Mouse (Mus musculus) kidney, postnatal 14 days (tissue): ENCODE data around the gene Rab3b.
"Not testable (repeated sequence)": the region's sequence is repeated elsewhere in the genome, so short reads cannot be mapped to it uniquely, and the experiment has no call there.

Source experiments
- DNase-seq: peaks from one replicate; pipeline ENCODE4 v3.0.0; 2022; ENCODE audit warnings: mixed read lengths

Gene Rab3b

DNA sequence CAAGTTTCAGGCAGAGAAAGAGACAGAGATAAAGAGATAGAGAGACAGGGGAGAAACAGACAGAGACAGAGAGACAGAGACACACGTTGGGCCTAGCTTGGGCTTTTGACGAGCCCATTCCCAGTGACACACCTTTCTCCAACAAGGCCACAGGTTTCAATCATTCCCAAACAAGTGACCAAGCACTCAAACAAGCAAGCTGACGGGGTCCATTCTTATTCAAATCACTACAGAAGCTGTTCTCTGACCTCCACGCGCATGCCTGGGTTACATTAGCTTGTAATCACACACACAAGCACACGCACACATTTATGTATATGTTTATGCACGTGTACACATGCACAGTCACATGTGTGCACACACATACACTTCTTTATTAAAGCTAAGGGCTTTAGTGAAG lies 21.6 kb downstream of the Rab3b start:
- DNase-seq: no peak

DNA sequence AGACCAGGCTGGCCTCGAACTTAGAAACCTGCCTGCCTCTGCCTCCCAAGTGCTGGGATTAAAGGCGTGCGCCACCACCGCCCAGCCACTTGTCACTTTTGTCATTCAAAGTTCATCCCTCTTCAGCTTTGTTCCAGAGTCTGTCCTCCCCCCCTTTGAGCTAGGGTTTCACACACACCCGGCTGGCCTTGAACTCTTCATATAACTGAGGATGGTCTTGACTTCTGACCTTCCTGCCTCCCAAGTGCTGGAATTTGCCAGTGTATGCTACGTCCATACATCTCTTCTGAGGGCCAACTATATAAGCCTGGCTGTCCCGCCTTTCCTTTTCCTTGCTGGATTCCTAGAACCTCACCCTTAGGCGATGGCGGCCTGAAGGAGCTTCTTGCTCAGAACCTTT lies 24.0 kb downstream of the Rab3b start:
- DNase-seq: no peak

DNA sequence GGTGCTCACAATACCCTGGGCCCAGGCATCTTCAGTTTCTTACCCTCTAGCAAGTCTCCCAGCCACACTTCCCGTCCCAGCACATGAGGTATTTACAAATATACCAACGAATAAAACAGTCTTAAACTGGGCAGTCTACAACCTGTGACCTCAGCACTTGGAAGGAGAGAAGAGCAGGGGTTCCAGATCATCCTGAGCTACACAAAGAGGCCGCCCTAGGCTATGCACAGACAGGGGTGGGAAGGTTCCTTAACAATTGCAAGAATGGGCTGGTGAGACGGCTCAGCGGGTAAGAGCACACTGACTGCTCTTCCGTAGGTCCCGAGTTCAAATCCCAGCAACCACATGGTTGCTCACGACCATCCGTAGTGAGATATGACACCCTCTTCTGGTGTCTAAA lies 24.5 kb downstream of the Rab3b start:
- no peak for DNase-seq

DNA sequence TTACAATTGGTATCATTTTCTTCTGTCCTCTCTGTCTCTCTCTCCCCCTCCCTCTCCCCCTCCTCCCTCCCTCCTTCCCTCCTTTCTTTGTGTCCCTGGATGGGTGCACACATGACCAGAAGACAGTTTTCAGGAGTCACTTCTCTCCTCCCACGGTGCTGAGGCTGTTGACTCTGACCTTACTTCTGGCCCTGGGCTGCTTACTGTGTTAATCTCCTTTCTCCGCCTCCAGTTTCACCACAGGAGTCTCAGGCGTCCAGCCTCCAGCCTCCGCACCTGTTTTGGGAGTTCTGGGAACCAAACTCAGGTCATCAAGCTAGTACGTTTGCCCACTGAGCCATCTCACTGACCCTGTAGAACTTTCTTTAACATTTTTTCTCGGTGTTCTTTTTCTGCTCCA lies 25.2 kb downstream of the Rab3b start:
- no peak for DNase-seq

DNA sequence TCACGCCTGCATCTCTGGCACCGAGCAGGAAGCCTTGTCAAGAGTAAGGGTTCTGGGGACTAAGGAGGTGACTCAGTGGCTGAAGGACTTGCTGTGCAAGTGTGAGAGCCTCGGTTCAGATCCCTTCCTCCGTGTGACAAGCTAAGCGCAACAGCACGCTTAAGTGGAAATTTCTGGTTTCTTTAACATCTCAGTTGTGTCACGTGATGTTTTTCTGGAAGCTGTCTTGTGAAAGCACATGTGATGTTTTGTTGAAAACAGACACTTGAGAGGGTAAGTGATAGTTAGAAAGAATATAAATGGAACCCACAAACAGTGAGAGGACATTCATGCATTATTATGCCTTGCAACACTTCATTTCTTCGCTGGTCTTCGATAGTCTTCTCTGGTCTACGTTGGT lies 25.9 kb downstream of the Rab3b start:
- DNase-seq: no peak

DNA sequence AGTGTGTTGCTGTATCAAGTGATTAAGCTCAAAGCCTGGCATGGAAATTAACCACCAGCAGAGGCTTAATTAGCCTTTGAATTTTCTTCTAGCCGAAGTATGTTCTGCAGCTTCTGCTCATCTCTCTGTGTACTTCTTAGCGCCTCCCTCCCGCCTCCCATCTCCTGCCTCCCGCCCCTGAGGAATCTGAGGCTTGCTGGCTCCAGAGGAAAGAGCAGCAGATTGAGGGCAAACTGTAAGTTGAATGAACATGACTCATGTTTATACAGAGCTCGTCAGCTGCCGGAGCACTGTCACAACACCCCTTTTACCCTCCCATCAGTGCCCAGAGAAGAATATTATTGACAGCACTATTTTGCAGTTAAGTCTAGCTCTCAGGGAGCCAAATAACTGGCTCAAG lies 27.0 kb downstream of the Rab3b start:
- DNase-seq: no peak

DNA sequence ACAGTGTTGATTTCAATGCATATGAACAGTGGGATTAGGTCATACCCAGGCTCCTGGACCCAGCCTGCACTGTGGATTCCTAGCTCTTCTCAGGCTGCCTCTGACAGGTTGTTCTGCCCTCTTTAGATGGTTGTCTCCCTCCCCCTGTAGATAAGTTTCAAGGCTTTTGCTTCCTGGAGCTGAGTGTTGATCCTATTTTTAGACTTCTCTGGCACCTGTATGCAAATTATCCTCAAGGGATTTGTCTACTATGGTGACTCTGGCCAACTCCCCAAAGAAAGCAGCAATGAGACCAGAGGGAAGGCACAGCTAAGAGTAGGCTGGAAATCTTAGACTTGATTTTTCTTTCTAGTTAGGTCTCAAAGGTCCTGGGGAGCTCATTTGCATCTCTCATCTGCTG lies 28.6 kb downstream of the Rab3b start:
- no peak for DNase-seq

DNA sequence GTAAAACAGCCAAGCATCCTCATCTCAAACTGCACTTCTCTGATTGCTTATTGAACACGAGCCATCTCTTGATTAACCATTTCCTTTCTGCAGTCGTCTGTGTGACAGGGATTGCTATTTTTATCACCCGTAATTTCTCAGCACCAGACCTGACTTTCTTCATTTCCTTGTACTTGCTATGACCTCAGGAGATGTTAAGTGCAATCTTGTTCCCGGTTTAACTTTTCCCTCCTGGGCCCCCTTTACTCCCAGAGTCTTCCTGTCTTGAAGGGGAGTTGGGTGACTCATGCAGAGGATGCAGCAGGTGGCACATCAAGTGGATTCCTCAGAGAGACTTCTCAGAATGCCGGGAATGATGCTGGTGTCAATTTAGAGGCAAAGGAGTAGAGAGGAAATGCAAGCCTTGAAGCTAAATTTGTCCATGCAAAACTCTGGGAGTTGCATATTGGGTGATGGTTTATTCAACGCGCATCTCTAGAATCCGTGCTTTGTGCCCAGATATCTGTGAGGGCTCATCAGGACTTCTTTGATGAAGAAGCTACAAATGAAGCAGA lies 31.1 kb downstream of the Rab3b start:
- no peak for DNase-seq

DNA sequence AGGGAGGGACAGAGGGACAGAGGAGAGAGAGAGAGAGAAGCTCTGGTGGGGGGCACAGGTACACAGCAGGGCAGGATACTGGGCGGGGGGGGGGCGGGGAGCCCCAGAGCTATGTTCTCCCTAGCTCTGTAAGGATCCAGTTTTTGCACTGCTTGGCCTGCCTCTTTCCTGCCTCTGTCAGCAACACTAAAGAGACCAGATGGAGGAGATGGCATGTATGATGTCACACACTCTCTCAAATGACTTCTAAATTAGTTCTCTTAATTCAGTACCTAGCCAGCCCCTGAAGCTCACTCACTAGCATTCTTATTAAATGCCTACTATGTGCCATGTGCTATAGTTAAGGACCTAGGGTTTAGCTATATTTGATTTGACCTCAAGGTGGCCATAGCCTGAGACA lies 33.0 kb downstream of the Rab3b start:
- DNase-seq: no peak

DNA sequence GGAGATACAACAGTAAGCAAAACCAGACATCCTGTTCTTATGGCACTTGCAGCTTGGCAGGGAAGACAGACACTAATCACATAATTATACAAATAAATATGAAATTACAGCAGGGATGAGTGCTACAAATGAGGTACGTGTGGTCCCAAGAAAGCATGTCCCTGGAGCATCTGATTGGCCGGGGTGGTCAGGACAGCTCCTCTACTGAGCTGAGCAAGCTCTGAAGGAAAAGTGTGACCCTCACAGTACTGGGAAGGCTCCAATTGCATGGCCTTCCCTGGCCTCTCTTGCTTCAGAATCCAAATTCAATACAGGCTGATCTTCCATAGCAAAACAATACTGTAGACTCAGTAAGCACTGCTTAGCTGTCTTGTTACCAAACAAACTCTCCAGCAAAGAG lies 34.3 kb downstream of the Rab3b start:
- DNase-seq: no peak

DNA sequence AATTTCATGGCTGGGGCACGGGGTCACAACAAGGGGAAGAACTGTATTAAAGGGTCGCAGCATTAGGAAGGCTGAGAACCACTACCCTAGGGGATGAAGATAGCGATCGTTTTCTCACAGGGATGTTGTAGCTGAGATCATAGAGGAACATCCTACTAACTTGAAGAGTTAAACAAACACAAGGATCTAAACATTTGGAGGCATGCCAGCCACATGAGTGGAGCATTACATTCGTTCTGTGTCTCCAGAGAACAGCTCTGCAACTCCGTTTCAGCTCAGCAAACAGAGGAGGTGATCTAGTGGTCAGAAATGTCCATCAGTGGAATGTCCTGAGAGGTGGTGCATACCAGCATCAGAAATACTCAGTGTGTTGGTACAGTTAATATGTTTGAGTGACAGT lies 35.5 kb downstream of the Rab3b start:
- DNase-seq: no peak

DNA sequence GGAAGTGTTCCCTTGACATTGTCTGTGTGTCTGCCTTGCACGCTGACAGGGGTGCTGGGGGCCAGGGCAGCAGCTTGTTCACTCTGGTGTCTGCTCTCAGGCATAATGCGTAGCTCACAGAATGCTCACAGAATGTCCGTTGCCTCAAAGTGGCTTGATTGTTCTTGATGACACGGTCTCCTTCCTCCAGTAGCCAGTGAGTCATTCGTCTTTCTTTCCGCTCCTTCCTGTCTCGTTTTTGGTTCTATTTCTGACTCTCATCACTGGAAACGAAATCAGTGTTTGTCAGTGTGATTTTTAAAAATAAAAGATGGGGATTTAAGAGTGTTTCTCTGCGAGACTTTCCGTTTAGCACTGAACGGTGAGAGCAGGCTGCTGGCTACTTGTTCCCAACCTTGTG lies 36.2 kb downstream of the Rab3b start:
- no peak for DNase-seq

DNA sequence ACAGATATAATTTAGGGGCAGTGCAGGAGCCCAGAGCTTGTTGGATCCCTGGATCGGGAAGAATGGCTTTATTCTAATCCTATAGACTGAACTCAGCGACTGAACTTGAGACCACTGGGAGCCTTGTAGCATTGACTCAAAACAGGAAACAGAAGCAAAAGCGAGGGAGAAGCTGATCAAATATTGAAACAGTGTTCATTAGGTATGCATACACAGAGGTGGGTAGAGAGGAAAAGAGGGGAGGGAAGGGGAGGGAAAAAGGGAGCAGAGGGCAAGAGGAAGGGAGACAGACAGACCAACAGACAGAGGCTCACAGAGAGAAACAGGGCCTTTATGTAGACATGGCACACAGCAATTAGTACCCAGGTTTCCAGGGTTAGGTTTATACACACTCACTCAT lies 38.8 kb downstream of the Rab3b start:
- no peak for DNase-seq

DNA sequence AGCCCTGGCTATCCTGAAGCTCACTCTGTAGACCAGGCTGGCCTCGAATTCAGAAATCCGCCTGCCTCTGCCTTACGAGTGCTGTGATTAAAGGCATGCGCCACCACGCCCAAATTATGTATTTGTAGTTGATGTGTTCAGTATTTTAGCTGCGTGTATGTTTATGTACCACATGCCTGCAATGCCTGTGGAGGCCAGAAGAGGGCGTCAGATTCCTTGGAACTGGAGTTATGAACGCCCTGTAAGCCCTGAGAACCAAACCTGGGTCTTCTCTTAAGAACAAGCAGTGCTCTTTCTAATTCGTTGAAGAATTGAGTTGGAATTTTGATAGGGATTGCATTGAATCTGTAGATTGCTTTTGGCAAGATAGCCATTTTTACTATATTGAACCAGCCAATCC lies 49.1 kb downstream of the Rab3b start:
- DNase-seq: not testable (repeated sequence)

DNA sequence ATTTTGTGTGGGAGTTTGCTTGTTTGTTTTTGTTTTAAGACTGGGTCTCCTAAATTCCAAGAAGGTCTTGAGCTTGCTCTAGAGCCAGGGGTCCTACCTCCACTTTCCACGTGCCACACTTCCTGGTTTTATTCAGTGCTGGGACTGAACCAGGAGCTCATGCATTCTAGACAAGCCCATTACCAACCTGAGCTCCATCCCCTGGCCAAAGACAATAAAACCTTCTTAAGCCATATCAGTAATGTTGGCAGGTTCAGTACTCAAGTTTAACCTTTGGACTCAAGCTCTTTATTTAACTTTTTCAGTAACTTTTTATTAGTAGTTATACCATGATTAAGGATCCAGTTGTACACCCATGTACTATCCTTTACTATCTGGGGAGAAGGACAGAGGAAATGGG lies 54.3 kb downstream of the Rab3b start:
- DNase-seq: no peak

DNA sequence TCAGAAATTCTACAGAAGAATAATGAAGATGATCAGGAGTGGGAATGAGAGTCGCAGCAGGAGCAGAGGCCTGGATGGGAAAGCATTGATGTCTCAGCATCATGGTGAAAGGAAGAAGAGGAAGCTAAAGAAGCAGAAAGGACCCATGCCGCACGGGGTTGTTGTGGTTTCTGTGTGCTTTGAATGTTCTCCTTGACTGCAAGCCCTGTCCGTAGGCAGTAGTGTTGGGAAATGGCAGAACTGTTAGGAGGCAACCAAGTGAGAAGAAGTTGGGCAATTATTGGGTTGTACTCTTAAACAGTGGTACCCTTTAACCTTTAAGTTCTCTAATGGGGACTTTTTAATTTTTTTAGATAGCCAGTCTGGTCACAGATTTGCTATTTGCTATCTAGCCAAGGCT lies 56.0 kb downstream of the Rab3b start:
- no peak for DNase-seq

DNA sequence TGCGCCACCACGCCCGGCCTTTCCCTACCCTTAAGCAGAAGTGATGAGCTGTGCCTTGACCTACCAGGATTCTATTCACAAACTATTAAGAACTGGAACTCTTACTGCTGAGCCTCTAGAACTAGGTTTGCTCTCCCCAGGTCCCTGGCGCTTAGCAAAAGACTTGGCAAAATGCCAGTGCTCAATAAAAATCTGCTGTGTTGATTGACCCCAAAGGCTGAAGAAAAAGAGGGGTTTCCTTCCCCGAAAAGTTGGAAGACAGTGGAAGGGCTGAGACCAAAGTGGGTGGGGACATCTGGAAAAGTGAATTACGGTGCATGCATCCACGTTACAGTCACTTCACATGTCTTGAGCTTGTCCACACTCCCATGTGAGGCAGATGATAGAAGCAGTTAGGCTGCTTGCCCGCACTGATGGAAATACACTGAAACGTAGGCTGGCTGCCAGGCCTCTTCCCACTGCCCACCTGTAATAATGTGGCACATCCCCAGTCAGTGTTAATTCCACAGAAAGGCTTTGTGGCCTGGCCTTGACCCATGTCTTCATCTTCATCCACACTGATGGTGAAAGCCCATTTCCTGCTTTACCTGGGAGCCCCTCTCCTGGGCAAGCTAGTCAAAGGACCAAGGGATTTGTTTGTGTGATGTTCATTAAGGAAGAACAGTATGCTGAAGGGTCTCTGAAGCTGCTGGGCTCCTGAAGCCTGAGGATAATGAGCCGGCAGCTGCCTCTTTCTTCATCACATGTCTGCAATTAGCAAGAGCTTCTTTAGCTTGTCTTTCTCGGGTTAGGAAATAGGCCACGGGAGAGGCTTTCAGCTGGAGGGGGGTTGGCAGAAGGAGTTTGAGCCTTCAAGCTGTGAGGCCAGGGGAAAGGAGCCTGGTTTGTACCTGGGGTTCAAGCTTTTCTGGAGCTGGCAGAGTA lies 59.2 kb downstream of the Rab3b start:
- DNase-seq: no peak

DNA sequence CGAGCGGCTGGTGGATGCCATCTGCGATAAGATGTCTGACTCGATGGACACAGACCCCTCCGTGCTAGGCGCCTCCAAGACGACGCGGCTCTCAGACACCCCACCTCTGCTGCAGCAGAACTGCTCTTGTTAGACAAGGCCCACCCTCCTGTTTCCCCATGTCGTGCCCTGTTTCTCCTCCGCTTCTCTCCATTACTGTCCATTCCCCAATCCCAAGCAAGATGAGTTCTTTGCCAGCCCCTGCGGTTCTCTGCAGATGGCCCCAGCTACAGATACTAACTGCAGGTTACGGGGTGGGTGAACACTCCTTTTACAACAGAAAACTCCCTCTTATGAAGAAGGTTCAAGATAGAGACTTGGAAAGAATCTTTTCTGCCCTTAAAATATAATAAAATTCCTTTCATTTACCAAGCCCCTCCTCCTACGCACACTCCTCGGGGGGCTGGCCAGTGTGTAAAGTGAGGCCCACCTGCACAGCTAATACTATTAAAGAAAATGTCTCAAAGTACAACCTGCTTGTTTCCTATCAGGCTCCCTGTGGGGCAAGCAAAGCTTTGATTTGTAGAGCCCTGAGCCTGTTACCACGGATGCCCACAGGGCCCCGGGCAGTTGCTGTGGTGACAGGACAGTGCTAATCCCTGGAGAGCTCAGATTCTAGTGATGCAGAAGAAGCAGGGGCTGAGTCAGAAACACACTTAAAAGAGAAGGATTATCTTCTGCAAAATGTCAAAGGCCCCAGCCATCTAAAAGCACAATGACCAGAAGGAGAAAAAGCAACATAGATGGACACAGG lies 62.0 kb downstream of the Rab3b start:
- DNase-seq: no peak

DNA sequence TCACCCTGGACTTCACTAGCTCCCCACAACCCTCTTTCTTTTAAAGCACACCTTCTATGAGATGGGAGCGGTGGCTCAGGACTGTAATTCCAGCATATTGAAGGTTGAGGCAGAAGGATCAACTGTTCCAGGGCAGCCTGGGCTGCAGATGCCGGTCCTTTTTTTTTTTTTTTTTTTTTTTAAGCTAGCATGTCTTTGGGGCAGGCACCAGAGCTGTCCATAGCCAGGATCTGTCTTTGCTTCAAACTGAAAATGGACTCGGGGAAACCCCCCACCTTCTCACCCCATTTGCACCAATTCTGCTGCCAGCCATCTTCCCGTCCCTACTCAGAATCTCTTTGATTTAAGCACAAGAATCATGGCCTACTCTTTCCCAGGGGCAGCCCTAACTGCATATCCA lies 63.3 kb downstream of the Rab3b start:
- no peak for DNase-seq

DNA sequence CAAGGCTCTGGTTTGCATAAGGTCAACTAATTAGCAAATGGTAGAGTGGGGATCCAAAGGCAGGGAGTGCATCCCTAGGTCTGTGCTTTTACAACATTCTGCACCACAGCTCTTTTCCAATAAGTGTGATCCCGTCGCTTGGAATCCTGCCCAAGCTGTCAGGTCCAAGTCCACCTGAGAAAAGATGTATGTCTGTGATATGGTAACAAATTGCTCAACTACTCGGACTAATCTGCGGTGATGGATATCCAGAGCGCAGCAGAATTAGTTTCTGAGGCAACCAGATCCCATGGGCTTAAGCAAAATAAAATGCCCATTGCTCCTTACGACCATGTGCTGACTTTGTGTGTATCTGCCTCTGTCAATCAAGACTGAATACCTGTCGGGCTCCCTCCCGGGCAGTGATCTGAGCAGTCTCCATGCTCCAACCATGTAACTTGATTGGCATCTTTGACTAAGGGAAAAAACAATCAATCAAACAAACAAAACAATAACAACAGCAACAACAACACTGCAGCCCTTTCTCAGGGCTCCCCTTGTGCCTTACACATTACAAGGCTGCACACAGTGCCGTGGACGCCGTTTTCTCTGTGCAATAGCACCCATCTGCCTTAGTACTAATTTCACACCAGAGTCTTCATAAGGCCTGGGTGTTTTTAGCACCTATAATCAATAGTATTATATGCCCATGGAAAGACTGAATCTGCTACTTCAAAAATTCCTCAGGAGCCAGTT lies 64.3 kb downstream of the Rab3b start:
- DNase-seq: no peak

DNA sequence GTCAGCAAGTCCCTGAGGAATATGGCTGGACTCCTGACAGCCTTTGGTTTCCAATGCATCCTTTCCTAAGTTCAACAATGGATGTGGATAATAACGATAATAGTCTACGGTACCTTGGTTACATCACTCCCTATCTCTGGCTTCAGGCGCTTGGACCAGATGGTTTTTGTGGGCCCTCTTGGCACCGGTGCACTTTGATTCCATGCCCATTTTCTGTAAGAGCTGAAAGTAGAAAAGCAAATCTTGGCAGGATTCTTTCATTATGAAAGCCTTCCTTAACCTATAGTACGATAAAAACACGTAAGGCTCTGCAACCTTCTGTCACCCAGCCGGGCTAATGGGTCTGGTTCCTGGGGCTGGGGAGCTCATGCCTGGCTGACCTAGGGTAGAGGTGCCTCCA lies 70.3 kb downstream of the Rab3b start:
- no peak for DNase-seq

DNA sequence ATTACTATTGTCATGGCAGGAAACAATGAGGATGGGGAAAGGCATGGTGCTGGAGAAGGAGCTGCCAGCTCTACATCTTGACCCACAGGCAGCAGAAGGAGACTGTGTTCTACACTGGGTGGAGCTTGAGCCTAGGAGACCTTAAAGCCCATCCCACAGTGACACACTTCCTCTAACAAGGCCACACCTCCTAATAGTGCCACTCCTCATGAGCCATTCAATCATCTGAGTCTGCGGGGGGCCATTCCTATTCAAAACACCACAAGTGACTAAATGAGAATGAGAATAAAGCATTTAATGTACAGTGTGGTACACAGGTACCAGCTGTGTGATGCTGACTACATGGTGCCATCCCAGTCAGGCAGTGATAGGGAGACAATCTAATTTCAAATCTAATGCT lies 71.3 kb downstream of the Rab3b start:
- no peak for DNase-seq

DNA sequence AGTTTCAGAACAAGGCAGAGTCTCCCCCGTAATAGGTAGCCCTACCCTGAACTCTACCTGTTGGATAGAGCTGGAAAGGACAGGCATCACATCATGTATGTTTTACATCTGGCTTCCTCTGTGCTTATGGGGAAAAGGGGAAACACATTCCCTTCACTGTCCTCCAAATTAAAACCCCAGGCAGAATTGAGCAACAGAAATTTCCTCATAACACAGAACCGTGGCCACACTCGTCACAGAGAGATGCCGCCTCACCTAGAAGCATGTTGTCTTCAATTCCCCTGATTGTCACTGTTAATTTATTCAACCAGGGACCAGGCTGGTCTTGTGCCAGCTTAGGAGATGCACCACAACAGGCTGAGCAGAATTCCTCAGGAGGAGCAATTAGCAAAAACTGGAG lies 72.8 kb downstream of the Rab3b start:
- no peak for DNase-seq
